Mouse (Mus musculus) urinary bladder, postnatal 14 days (tissue): ENCODE measurements around the gene Chfr.

ENCODE experiments used
- DNase-seq: peaks from one replicate; pipeline ENCODE4 v3.0.0; 2021; ENCODE audit warnings: low spot score

Gene Chfr

DNA sequence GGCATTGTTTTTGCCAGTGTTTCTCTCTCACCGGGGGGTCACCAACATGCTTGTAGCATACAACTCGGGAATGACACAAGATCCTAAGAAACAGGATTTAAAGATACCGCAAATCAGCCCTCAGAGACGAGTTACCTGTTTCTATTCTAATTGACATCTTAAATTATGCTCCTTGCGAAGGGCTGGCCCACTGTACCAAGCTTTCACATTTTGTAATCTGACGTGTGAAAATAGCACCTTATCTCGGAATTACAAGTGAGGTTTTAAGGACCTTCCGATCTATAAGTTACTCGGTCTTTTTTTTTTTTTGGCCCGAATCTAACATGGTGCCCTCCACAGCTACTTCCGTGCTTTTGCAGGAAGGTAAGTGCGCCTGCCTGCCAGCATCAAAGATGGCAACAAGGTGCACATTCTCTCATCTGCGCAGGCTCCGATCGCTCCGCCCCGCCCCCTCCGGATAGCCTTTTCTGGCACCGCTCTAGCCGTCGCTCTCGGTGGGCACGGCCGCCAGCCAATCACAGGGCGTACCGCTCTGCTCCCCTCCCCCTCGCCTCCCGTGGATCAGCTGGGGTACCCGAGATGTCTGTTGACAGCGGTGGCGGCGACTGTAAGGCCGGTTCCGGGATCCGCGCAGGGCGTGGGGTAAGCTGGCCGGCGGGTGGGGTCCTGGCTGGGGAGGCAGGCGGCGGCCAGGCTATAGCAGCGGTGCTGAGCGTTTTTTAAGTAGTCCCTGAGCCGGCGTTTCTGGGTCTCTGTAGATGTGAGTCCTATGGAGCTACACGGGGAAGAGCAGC lies at the start of gene Chfr:
Chfr (plus strand) TSS at position 550 of the 794 bp plus-strand sequence.
- DNase-seq, result peak; percentile 99

DNA sequence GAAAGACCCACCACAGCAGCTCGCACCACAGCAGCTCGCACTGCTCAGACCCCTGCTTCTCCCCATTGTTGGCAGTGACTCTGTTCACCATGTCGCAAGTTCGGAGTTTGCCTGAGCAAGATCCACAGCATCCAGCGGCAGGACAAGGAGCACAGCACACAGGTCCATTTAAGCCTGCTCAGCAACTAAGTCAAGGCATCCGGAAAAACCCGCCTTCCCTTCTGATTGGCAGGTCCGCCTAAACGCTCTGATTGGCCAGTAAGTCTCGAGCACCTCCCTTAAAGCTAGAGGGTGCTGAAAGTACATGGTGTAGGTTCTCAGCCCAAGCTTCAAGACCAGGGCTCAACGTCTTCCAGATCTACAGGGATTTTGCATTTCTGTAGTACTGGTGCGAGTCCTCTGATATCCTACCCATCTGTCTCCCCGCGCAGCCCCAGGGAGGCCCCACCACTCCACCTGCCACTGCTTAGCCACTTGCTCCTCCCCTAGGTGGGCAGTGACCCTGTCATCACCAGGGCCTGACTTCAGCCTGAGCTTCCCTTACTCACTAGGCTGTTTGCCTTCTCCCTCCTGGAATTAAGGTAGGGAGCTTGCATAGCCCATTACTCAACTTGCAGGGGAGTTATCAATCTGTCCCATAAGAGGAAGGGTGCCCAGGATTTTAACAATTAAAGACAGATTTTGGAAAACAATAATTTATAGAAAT lies 49.3 kb upstream of the Chfr start:
- DNase-seq, result no peak

DNA sequence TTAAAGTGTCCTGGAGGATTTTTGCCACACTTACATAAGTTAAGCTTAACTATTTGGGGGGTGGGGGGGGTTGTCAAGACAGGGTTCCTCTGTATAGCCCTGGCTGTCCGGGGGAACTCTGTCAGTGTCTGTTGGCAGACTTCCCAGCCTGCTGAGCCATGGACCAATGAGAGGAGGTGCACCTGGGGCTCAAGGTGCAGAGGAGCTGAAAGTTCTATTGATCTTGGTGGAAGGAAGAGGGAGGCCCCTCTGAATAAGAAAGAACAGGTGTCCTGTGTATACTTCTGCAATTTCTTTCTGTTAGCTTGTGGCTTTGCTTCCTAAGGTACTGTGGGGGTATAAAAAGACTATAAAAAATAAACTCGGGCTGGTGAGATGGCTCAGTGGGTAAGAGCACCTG lies 44.1 kb upstream of the Chfr start:
- DNase-seq, result no peak

DNA sequence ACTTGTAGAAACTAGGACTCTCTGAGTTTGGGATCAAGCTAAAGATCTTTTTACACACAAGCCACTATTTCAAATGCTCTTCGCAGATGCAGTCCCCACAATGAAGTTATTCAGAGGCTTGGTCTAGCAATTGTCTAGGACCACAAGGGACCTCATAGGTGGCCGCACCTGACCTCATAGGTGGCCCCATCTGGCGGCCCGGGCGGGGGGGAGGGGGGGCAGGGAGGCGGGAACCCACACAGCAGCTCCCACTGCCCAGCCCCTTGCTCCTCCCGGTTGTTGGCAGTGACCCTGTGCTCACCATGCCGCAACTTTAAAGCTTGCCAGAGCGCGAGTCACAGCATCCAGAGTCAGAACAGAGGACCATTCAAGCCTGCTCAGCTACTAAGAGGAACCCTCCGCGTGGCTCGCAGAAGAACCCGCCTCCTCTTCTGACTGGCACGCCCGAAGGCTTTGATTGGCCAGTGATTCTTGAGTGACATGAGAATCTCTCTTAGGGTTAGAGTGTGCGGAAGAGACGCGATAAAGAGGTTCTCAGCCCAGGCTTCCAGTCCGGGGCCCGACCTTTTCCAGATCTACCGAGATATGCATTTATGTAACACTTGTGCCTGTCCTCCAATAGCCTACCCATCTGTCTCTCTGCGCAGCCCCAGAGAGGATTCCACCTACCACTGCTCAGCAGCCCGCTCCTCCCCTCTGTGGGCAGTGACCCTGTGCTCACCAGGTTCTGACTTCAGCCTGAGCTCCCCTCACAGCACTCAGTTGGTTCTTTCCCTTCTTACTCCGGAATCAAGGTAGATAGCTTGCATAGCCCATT lies 41.4 kb upstream of the Chfr start, which contains the start of gene Gm35315:
Gm35315 (minus strand) TSS at position 391 of the 817 bp plus-strand sequence.
- DNase-seq, result peak; percentile 88

DNA sequence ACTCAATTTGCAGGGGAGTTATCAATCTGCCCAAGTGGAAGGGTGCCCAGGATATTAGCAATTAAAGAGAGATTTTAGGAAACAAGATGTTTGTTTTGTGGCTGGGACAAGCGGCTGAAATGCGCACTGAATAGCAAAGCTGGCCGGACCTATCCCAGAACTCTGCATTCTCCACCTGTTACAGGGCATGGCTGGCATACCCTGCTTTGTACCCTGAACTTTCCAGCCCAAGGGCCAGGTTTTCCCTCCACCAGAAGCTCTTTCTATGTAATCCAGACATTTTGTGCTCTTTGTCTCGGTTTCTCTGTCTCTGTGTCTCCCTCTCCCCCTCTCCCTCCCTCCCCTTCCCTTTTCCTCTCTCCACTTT lies 40.8 kb upstream of the Chfr start:
- DNase-seq, result no peak

DNA sequence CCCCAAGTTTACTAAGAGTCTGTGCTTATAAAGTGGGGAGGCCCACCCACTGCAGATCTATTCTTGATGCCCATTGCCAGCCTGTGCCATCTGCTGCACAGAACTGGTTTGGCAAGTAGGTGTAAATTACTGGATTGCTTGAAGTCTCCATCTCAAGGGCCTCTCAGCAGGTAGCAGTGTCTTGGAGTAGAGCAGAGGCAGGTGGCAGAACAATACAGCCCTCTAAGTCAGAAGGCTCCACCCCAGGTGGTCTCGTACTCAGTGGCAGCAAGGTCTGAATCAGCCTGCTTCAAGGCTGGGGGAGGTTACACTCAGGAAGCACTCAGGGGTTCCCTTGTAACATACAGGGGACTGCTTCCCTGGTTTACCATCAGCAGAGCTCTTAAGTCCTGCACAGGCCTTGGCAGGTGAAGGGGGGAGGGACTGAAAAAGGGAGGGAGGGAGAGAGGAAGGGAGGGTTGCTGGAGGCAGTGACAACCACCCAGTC lies 36.6 kb upstream of the Chfr start:
- no peak for DNase-seq

DNA sequence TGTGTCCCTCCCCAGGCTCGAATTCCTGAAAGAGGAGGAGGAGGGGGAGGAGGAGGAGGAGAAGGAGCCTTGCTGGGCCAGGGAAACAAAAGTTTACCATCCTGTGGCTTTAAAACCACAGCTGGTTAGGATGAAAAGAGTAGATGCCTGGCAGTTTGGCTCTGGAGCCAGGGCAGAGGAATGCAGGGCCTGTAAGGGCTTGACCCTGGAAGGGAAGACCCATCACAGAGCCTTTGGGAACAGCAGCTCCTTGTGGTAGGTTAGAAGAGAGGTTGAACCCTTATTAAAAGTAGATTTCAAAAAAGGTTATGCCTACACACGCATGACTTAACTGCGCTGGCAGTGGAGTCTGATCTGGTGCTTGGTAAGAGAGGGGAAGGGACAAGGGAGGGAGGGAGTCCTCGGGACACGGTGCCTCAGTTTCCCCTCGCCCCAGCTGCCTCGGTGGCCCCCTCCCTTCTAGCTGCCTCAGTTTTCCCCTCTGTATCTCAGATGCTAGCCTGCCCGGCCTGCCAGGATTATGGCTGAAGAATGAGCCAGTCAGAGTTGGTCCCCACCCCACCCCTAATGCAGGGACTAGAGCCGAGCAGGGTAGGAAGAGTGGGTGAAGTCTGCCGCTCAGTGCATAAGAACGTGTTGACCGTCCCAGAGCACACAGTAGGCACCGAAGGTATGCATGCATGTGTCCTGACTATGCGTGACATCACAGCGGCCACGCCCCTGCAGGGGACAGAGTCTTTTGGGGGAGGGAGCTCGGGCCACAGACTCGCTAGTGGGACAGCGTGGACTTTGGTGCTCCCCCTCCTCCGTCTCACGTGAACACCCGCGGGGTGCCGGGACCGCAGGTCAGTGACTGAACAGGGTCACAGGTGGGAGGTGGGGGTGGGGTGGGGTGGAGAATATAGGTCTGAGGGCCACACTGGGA lies 35.7 kb upstream of the Chfr start, which contains the start of gene Plcxd1:
Plcxd1 (plus strand) TSS at position 314 of the 925 bp plus-strand sequence.
- DNase-seq, result no peak

DNA sequence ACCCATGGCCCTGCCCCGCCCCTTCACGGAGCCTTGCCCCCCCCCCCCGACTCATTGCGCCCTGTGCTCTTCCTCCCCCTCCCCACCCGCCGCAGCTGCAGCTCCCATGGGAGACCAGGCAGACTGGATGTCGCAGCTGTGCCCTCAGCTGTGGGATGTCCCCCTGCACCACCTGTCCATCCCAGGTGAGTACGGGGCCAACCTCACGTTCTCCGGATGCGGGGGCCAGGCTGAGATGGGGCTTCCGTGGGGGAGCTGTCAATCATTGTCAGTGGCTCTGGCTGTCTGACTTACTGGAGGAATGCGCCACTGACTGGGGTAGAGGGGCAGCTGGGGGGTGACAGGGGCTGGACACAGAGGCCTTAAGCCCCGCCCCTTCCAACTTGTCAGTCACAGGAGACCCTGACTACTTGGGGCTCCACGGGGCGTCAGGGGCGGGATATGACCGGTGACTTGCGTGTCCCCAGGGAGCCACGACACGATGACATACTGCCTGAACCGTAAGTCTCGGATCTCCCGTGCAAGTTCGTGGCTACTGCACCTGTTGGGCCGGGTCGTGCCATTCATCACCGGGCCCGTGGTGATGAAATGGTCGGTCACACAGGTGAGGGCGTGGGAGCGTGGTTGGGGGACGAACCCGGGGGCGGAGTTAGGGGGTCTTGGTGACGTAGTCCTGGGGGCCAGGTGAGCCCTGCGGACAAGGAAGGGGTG lies 34.6 kb upstream of the Chfr start:
- peak; percentile 11 for DNase-seq

DNA sequence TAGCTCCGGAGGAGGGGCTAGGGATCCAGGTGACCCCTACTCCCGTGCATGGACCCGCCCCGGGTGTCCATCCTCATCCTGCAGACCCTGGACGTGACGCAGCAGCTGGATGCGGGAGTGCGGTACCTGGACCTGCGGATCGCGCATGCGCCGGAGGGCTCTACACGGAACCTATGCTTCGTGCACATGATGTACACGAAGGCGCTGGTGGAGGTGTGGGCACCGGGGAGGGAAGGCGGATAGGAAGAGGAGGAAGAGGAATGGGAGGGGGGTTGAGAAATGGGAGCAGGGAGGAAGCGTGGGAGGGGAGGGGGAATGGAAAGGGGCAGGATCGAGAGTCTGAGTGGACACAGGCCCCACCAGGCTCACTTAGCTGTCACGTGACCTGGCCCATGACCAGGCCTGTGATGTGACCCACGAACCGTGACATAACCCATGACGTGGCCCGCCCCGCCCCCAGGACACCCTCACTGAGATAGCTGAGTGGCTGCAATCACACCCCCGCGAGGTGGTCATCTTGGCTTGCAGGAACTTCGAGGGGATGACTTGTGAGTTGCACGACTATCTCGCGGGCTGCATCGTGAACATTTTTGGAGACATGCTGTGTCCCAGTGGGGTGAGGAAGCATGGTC lies 33.8 kb upstream of the Chfr start:
- DNase-seq, result peak; percentile 25

DNA sequence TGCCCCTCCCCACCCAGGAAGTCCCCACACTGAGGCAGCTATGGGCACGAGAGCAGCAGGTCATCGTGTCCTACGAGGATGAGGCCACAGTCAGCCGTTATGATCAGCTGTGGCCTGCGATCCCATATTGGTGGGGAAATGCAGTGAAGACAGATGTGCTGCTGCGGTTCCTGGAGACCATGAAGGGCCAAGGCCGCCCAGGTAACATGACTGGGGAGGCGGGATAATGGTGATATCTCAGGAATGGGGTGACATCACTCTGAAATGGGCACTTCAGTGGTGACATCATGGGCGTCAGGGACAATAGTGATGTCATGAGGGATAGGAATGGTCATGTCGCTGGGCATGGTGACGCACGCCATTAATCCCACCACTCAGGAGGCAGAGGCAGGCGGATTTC lies 33.2 kb upstream of the Chfr start:
- no peak for DNase-seq

DNA sequence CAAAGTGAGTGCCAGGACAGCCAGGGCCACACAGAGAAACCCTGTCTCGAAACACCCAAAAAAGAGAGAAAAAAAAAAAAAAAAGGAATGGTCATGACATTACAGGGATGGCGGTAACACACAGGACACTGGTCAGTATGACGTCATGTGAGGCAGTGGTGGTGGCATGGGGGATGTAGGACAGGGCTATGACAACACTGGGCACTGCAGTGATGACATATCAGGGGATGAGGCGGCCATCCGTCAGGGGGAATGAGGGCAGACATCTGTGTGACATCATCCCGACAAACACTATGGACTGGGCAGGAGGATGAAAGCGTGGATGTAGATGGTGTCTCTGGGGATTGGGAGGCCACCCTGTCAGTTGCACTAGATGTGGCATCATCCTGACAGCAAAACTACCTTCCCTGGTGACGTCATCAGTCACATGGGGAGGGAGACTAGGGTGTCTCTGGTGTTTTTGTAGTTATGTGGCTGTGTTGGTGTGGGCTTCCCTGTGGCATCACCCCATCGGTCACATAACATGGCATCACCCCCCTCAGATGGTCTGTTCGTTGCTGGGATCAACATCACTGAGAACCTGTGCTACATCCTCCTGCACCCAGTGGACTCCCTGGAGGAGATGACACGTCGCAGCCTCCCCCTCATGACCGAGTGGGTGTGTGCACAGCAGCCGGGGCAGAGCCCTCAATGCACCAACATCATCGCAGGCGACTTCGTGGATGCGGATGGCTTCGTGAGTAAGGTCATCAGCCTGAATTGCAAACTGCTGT lies 32.6 kb upstream of the Chfr start:
- no peak for DNase-seq

DNA sequence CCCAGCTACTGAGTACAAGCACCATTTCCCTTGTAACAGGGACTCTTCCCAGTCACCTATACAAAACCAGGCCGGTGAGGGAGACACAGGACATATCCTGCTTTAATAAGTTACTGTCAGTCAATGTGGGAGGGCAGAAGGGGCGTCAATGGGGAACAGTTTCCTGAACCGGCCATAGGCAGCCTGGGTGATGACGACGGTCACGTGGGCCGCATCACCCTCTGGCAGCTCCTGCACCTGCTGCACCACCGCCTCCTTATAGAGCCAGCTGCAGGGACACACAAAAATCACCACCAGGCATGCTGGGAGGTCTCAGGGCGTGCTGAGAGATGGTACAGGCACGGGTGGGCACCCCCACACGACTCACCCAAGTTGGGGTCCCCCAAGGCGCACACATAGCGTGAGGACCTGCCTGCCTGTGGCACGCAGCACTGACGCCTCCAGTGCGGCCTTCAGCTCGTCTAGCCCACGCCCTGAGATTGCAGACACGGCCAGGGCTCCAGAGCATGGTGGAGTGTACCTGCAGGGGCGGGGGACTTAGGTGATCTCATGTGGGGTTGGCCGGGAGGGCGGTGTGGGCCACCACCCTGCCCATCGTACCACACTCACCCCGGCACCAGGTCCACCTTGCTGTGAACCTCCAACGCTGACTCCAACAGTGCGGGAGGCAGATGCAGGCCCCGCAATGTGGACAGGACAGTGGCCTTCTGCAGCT lies 31.6 kb upstream of the Chfr start:
- no peak for DNase-seq

DNA sequence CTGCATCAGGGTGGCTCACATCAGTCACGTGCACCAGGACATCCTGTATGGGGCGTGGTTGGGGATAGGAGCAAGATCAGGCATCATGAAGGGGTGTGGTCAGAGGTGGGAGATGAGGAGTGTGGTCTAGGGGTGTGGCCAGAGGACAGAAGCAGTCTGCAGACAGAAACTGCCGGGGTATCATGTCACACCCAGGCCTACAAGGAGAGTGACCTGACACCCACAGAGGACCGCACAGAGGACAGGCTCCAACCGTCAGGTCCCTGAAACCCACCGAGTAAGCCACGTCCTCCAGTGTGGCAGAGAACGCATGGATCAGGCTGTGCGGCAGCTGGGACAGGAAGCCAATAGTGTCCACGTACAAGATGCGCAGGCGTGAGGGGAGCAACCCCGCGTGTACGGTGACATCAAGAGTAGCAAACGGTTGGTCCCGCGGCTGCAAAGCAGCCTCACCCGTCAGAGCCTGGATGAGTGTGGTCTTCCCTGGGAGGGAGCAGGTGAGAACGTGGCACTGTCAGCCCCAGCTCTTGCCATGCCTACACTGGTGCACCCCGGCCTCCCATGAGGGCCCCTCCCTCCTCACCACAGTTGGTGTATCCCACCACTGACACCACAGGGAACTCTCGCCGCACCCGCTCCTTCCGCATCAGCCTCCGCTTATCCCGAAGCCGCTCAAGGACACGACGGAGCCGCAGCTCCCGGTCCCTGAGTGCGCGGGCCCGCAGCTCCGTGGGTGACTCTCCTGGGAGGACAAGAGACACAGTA lies 30.8 kb upstream of the Chfr start:
- DNase-seq, result no peak

DNA sequence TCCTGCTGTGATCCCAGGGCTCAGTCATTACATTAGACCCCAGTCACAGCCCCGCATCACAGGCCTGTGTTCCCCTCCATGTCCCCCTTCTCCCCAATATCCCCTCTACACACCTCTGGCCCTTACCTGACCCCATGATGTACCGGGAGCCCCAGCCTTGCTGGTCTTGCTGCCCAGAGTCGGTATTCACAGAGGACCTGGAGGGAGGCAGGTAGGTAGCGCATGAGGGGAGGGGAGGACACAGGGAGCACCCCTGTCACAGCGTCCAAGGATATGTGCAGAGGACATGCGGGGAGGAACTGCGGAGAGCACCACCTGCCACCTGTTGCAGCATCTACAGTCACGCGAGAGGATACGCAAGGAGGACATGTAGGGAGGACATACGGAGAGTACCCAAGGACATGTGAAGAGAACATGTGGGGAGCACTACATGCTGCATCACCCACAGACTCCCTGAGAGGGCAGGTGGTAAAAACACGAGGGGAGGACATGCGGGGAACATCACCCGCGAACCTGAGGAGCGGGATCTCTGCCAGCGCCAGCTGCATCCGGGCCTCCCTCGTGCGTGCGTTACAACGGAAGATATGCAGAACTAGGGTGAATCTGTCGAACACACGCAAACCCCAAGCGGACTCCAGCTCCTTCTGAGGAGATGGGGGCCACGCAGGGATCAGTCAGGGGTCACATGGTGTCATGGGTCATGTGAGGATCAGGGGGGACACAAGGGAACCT lies 29.3 kb upstream of the Chfr start:
- no peak for DNase-seq

DNA sequence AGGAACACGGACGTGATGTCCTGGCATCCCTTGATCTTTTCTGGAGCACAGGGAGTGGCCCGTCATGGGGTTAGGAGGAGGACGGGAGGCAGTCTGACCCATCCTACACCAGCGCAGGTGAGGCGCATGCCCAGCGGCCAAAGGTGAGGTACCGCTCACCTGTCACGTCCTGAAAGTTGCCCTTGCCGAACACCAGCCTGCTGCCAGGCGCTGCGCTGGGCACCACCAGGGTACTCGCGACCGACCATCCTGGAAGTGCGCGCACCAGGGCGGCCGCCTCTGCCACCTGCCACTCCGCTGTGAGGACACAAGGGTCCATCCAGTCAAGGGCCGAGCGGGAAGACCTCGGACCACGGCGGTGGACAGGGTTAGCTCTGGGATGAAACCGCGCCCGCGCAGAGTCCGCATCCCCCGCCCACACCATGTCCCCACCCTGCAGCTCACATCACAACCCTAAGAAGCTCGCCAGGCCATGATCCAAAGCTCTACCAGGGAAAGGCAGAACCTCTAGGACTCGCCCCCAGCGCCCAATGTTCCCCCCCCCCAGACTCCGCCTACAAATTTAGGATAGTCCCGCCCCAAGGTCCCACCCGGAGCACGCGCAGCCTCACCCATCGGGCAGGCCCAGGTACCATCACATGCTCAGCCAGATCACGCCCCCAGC lies 28.6 kb upstream of the Chfr start:
- DNase-seq, result no peak

DNA sequence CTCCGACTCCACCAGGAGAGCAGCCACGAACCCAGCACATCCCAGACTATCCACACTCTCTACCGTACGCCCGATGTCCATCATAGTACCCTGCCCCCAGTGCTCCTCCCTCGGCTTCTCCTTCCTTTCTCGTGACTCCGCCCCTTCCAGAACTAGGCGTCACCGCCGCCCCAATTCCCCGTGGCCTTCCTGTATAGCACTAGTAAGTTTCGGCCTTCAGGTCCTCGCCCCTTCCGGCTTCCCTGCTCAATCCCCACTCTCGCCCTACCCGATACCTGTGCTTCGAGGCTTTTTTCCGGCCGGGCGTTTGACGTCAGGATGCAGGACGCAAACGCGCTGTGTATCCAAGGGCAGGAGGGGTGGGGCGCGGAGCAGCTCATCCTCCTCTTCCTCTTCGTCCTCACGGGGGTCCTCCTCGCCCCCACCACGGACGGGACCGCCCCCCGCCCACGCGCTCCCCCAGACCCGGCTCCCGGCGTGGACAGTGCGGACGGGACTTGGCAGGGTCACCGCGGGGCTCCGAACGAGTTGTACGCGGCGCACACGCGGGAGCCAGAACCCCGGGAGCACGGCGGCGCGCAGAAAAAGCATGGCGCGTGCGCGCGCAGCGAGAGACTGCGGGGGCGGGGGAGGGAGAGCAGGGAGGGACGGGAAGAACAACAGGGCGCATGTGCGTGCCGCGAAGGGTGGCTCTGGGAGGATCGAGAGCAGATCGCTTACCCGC lies 27.9 kb upstream of the Chfr start, which contains the start of gene Gtpbp6:
Gtpbp6 (minus strand) TSS at position 617 of the 724 bp plus-strand sequence.
- DNase-seq, result peak; percentile 97
